Mouse (Mus musculus) olfactory bulb, adult 2 months (tissue): ENCODE results near the gene Ahcyl1.

Experiments used
- CTCF ChIP-seq: fragments of 200-500 bp; IDR thresholded peaks from 2 replicates; pipeline ENCODE4 v1.5.1; 2012; ENCODE audit warnings: low read depth, mild to moderate bottlenecking, low read length, moderate library complexity; ENCODE audit not compliant: insufficient read depth
- POLR2A ChIP-seq: fragments of 200-500 bp; IDR thresholded peaks from 2 replicates; pipeline ENCODE4 v1.6.1; 2012; ENCODE audit warnings: mild to moderate bottlenecking, low read depth, low read length, moderate library complexity; ENCODE audit not compliant: insufficient read depth

- TF ChIP-seq POLR2A: no peak
- no peak for TF ChIP-seq CTCF
Observed at GRCm38 (mm10) chr3:107624424-107624823, 71.9 kb downstream of the Ahcyl1 start.
